Mouse (Mus musculus) T-cell, adult 2 months (primary cell): ENCODE data around the gene Rapsn.

Experiments
- DNase-seq: peaks from one replicate; pipeline ENCODE4 v3.0.0; 2022; ENCODE audit warnings: low spot score

Rapsn gene

DNA sequence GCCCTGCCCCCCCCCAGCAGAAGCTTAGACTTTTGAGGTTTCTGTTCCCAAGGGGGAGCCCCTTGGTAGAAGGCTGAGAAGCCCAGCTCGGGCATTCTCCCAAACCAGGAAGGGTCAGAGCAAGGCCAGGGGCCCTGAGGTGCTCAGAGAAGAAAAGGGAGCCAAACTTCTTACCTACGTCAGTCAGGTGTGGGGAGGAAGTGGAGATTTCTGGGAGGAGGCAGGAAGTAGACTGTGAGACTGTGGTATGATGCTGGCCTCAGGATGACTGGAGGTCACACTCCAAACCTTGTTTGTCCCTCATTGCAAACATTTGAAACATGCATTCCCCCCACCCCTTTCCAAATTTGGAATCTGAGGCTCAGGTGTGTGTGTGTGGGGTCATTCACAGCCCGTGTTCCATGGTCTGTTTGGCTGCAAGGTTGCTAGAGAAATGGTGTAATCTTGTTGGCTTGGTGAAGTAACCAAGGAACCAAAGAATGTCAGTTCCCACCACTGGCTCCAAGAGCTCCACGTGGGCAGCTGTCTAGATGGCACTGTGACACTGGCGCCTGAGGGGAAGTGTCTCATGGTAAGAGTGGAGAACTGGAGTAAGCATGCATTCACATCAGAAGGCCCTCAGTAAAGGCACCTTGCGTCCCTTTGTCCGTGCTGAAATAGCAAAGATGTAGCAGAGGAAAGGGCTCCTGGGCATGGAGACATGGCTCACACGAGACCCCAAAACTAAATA, 45.5 kb downstream of the Rapsn start:
- DNase-seq = peak; percentile 62

DNA sequence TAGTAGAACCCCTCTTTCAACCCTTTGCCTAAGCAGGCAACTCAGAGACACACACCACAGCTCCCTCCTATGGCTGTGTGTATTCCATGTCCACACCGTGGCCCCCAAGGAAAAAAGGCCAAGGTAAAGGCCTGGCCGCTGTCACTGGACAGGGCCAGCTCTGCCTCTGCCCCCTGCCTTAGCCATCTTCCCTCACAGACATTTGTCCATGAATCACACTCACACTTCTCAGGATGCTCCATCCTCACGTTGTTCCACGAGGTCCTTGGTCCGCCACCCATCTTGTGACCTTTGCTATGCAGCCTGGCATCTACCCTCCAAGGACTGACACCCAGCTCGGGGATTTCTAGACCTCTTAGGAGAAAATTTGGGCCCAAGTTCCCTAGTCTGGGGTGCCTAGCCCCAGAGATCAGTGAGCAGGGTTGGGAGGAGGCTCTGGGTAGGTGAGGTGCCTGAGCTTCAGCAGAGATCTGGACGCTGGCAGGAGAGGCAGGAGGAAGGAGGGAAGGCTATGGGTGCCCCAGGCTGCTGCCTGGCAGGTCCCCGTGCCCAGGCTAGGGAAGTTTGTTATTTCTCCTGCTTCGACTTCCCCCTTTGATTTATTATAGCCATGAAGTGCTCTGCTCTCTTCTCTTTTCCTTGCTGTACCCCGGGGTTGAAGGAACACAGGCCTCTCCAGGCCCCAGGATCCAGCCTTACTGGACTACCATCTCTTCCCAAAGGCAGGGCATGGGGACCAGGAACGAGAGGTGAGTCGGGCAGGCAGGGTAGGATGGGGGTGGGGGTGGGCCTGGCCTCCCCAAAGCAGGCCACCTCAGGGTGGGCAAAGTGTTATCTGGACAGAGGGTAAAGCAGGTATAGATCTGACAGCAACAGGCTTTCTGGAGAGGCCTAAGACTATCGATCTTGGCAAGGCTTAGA, 46.6 kb downstream of the Rapsn start, which contains the start of gene Spi1:
Spi1 (plus strand) TSS at position 616 of the 921 bp plus-strand sequence.
- no peak for DNase-seq

DNA sequence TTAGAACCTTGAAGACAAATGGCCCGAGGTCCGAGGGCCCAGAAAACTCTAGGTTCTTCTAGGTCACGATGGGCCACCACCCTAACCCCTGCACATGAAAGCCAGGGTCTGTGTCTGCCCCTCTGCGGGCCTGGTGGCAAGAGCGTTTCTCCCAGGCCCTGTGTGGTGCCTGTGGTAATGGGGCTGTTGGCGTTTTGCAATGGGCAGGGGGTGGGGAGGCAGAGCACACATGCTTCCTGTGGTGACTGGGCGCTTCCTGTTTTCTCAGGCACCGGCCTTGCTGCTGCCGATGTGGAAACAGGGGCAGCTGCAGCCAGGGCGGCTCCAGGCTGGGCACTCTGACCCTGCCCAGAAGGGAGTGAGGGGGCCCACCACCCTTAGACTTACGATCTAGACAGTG, 47.4 kb downstream of the Rapsn start:
- DNase-seq = peak; percentile 75

DNA sequence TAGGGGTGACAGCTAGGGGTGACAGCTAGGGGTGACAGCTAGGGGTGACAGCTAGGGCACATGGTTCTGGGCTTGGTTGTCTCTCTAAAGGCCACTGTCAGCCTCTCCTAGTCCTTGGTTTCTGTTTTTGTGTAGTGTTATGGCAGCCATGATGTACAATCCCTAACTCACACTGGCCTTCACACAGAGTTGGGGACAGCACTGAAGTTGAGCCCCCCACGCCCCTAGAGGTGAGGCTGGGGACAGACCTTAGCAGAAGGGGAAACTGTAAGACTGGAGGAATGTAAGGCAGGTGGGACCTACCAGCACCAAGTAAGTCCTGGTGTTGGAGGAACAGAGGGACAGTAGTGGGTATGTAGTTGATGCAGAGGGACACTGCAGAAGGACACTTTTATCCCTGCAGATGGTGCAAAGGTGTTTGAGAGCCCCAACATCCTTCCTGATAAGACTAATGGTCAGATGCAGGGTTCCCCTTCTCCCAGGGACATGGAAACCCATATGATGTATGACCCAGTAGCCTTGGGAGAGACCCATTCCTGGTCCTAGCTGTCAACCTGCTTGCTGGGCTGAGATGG, 48.0 kb downstream of the Rapsn start:
- no peak for DNase-seq

DNA sequence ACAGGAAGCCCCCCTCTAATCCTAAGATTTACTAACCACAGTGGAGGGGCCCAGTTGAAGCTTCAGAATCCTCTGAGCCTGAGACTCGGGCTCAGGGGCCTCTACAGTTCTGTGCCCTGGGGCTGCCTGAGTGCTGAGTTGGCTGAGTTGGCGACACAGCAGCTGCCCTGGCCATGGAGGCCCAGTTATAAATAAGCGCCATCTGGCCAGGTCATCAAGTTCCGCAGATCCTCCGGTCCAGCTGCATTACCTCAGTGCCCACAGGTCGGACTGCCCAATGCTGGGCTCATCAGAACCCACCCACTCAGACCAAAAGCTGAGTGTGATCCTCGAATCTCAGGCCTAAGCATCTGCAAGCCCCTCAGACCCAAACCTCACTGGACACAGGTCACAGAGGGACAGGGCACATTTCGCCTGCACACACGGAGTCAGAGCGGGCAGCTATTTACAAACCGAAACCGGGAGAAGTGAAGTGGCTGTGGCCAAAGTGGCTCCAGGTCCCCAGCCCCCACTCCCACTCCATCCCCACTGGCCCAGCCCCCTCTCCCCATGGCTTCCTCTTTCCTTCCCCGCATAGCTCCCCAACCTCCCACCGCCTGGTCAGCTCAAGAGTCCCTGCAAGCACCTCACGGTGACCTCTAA, 48.9 kb downstream of the Rapsn start:
- DNase-seq = no peak

DNA sequence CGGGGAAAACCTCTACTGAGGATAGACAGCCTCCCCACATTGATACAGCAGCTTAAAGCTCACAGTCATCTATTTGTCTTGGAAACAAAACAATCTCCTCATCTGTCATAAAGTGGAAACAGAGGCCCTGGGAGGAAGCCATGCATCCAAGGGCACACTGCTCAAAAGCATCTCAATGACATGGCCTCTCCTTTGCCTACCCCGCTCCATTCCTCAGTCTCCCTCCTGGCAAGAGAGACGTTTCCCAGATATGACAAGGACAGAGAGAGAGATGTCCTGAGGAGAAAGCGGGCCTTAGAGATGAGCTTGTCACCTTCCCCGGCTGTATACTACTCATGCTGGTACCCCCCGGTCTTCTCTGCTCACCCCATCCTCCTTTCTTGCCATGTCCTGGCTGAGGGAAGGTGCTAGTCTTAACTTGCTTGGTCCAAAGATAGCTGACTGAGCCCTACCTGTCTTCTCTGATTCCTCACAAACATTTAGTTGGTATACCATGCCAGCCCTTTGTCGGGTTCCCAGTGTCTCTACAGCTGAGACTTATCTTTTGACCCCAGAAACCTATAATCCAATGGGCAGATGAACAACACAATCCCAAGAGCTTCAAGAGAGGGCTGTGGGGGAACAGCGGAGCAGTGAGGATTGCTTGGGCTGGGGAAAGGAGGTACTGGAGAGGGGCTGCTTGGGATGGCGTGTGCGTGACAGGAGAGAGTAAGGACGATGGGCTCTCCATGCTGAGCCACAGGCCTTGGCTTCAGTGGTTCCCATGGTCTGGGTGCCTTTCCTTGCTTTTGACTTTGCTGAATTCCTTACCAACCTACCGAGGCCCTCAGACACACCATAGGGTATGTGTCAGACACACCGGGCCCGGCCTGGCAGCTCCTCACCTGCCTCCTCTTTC, 50.3 kb downstream of the Rapsn start:
- no peak for DNase-seq

DNA sequence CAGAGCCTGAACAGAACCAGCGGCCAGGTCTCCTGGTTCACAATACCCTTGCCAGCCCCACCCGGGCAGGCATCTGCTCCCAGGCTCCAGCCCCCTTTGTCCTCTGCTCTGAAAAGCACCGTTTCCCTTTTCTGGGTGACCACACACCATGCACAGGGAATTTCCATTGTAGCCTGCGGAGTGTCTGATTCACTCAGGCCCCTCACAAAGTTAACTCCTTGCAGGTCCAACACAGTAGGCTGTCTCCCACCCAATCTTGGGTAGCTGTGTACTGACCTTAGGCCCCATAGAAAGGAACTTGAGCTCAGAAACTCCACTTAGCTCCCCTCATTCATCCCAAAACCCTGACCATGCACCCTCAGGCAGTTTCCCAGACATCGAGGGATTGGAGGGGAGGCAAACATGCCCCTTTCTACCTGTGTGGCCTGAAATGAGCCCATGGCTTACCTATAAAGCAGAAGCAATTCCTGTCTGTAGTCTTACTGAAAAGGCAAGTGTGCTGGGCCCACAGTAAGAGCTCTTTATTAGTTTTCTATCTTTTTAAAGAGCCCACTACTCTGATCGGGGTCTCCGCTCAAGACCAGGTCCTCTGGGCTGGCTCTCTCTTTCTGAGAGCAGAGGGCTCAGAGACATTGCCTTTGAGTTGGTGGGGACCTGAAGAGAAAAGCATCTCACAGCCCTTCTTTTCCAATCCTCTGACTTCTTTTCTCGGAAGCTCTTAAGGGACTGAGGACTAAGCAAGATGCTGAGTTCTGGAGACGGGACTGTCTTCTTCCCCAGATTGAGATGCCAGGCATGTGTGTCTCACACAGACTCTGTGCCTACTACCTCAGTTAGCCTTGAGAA, 51.2 kb downstream of the Rapsn start:
- DNase-seq = no peak

DNA sequence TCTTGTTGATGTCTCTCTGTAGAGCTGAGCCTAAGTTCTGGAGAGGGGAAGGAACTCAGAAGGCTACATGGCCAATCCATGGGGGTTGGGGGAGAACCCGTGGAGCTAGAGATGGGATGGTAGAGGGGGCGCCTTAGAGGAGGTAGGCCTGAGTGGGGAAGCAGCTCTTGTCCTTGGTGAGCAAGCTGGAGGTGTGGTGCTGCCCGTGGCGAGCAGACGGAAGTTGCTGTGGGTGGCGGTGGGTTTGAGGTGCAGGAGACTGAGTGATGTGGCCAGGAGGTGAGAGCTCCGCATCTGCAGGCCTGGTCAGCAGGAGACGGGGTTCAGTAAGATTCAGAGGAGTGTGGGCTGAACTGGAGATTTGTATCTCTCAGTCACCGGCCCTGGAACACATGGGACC, 52.0 kb downstream of the Rapsn start:
- no peak for DNase-seq

DNA sequence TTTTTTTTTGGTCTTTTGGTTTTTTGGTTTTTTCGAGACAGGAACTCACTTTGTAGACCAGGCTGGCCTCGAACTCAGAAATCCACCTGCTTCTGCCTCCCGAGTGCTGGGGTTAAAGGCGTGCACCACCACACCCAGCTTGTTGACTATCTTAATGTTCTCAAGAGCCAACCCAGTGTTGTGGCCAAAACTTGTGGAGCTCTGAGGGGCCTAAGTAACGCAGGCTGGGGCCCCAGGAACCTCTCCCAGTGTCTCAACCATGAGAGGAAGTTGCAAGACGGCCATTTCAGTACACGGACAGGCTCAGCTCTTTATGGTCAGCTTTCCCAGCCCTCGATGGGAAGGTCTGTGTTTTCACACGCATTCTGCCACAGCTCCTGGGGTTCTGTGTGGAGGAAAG, 53.6 kb downstream of the Rapsn start:
- DNase-seq = no peak

DNA sequence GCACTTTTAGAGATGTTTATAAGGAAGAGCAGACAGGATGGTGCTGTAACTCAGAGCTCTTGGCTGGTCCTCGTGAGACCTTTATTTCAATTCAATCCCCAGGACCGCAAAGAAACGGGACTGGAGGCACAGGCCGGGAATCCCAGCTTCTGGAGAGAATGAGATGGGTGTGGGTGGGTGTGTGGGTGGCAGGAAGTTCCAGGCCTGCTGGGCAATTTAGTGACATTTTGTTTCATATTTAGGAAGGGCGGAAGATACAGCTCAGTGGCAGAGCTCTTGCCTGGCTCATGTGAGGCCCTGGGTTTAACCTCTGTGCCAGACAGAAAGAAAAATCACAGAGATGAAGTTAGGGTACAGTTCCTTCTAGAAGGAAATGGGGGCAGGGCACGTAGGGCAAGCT, 54.8 kb downstream of the Rapsn start:
- DNase-seq = no peak

DNA sequence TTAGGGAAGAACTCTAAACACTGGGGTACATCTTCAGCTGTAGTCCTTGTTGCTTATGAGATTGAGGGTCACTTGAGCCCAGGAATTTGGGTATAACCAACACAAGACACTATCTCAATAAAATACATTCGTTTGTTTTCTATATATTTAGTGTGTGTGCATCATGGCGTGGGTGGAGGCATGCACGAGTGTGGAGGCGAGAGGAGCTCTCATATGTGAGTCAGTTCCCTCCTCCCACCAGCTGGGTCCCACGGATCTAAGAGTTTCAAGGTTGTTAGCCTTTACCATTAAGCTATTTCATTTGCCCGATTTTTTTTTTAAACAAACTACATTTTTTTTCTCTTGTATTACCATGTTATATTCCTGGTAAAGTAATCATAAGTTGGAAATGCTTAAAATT, 55.4 kb downstream of the Rapsn start:
- DNase-seq = no peak
